Mouse (Mus musculus) CH12.LX (cell line): Measurements from ENCODE around the gene Ntrk2.

Experiments used
- CTCF ChIP-seq, 2 experiments: IDR thresholded peaks in 1 of 2; conservative IDR thresholded peaks in 1 of 2; 2 replicates each; pipeline ENCODE4 v1.5.1; 2011 to 2012; ENCODE audit warnings: low read depth in 2 of 2, low read length in 2 of 2, improper control_type of control experiment in 1 of 2, inconsistent platforms in 1 of 2, mild to moderate bottlenecking in 1 of 2, moderate library complexity in 1 of 2
- POLR2A ChIP-seq: IDR thresholded peaks from 2 replicates; pipeline ENCODE4 v1.6.1; 2011; ENCODE audit warnings: low read depth, mild to moderate bottlenecking, improper control_type of control experiment, low read length
- RAD21 ChIP-seq: IDR thresholded peaks from 2 replicates; pipeline ENCODE4 v1.6.1; 2011; ENCODE audit warnings: low read depth, mild to moderate bottlenecking, low read length, improper control_type of control experiment, moderate library complexity
- USF1 ChIP-seq: IDR thresholded peaks from 2 replicates; pipeline ENCODE4 v1.6.1; 2014; ENCODE audit warnings: low read depth, mild to moderate bottlenecking, inconsistent platforms, low read length, improper control_type of control experiment
- ZKSCAN1 ChIP-seq: IDR thresholded peaks from 2 replicates; pipeline ENCODE4 v1.6.1; 2012; ENCODE audit warnings: low read depth, inconsistent platforms, low read length, improper control_type of control experiment, borderline replicate concordance

DNA sequence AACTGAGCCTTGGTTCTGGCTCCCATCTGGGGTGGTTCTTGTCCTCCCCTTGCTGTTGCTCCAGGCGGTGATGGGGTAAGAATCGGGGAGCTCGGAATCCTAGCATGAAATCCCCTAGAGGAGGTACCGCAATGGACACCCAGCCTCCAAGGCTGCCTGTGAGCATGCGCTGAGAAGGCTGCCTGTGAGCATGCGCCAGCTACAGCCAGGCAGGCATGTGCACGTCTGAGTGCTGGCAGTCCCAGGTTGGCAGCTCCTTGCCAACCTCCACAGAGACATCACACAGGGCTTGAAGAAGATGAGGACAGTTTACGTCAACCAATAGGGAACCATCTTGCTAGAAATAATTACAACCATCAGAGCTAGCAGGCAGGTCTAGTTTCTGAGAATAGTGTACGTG, 37.5 kb downstream of the Ntrk2 start:
- TF ChIP-seq CTCF (conservative IDR thresholded peaks at IDR 0.05 in 1 of 2, IDR thresholded peaks at IDR 0.05 in 1 of 2; ENCODE audit: low read depth in 2 of 2, low read length in 2 of 2) (no peak), POLR2A (no peak), RAD21 (no peak), ZKSCAN1 (no peak), USF1 (no peak)
